Mouse (Mus musculus) neural tube, embryonic 14.5 days (tissue): ENCODE data around the gene Gm20388. TPM values are rescaled to one million over a fixed set of nuclear protein-coding genes. Genes with fewer than 3 reads are reported as not detected.
"Not testable (repeated sequence)": the region's sequence is repeated elsewhere in the genome, so short reads cannot be mapped to it uniquely, and the experiment has no call there.

ENCODE experiments used
- ATAC-seq: fragments of 200-750 bp; cut with Nextera tagmentation; 2 replicates; pipeline ENCODE4 v1.8.0; 2017; ENCODE audit warnings: low read depth, mild to moderate bottlenecking, moderate TSS enrichment, moderate library complexity
- H3K27ac ChIP-seq: fragments of 300-500 bp; sonication (generic); 2 replicates; pipeline ENCODE4 v1.5.1; 2014; ENCODE audit warnings: low read depth, mild to moderate bottlenecking, control low read depth, low read length, moderate library complexity, mixed read lengths
- H3K27me3 ChIP-seq: fragments of 300-500 bp; sonication (generic); 2 replicates; pipeline ENCODE4 v1.6.1; 2014; ENCODE audit warnings: low read length; ENCODE audit not compliant: control insufficient read depth, insufficient read depth
- H3K36me3 ChIP-seq: fragments of 300-500 bp; sonication (generic); 2 replicates; pipeline ENCODE4 v1.6.1; 2014; ENCODE audit warnings: low read length, mixed read lengths; ENCODE audit not compliant: control insufficient read depth, insufficient read depth
- H3K4me1 ChIP-seq: fragments of 300-500 bp; sonication (generic); 2 replicates; pipeline ENCODE4 v1.6.1; 2014; ENCODE audit warnings: low read length; ENCODE audit not compliant: control insufficient read depth, insufficient read depth
- H3K4me2 ChIP-seq: fragments of 300-500 bp; sonication (generic); 2 replicates; pipeline ENCODE4 v1.6.1; 2014; ENCODE audit warnings: mild to moderate bottlenecking, low read depth, low read length, control low read depth
- H3K4me3 ChIP-seq: fragments of 300-500 bp; sonication (generic); 2 replicates; pipeline ENCODE4 v1.5.1; 2014; ENCODE audit warnings: low read depth, low read length, control low read depth, mixed read lengths
- H3K9ac ChIP-seq: fragments of 300-500 bp; sonication (generic); replicated peaks from 2 replicates; pipeline ENCODE4 v1.6.1; 2014; ENCODE audit warnings: low read depth, mild to moderate bottlenecking, control low read depth, low read length, mixed read lengths
- H3K9me3 ChIP-seq: fragments of 300-500 bp; sonication (generic); 2 replicates; pipeline ENCODE4 v1.6.1; 2016; ENCODE audit warnings: low read length; ENCODE audit not compliant: control insufficient read depth
- WGBS: fragments of 180-500 bp; shearing (Covaris S2); extraction: QIAGEN DNeasy Blood & Tissue Kit; methylation state at CpG from one replicate; pipeline ENCODE4 v1.1.7; 2014; 5-methylcytosine and 5-hydroxymethylcytosine counted together
- polyA plus RNA-seq: library from polyadenylated mRNA; unstranded; fragments of >200 nt; fragmentation: Nextera tagmentation; extraction: Ambion mirVana; gene quantifications from 2 replicates; pipeline ENCODE4 v1.2.1, GENCODE M21; 2014

Gene Gm20388
- polyA plus RNA-seq, 1 experiment from 2014 or later = 10.3 TPM

GRCm38 (mm10) chr8:123267926-123268656 lies 3357.4 kb downstream of the Gm20388 start:
- WGBS = 67% methylated on average over 14 of the region's 14 CpGs
- Histone ChIP-seq H3K27ac (no peak overlapping the region), H3K4me3 (no peak overlapping the region), H3K4me2 (no peak overlapping the region), H3K36me3 (peaks cover 60% of the 10 kb centered on the region), H3K9me3 (no peaks in the 10 kb centered on the region), H3K4me1 (no peaks in the 10 kb centered on the region), H3K9ac (no peak overlapping the region), H3K27me3 (no peaks in the 10 kb centered on the region)
- no peak for ATAC-seq

- no peak for ATAC-seq
- H3K27ac ChIP-seq = no peak overlapping the region
- WGBS = 91% methylated on average over 10 of the region's 10 CpGs
- no peaks in the 10 kb centered on the region for H3K27me3 ChIP-seq
- no peak overlapping the region for H3K4me3 ChIP-seq
- H3K4me2 ChIP-seq = no peak overlapping the region
- no peaks in the 10 kb centered on the region for H3K4me1 ChIP-seq
- H3K36me3 ChIP-seq = peaks cover 37% of the 10 kb centered on the region
- no peaks in the 10 kb centered on the region for H3K9me3 ChIP-seq
- no peak overlapping the region for H3K9ac ChIP-seq
These were observed 3360.5 kb downstream of the Gm20388 start for GRCm38 (mm10) chr8:123271147-123271546.

GRCm38 (mm10) chr8:123271901-123272300 lies 3361.3 kb downstream of the Gm20388 start:
- Histone ChIP-seq H3K4me1 (no peaks in the 10 kb centered on the region), H3K27ac (no peak overlapping the region), H3K36me3 (peaks cover 30% of the 10 kb centered on the region), H3K4me2 (no peak overlapping the region), H3K9me3 (no peaks in the 10 kb centered on the region), H3K27me3 (no peaks in the 10 kb centered on the region), H3K4me3 (no peak overlapping the region), H3K9ac (no peak overlapping the region)
- 79% methylated on average over 4 of the region's 4 CpGs for WGBS
- ATAC-seq = no peak

GRCm38 (mm10) chr8:123274447-123274846 lies 3363.8 kb downstream of the Gm20388 start:
- peaks cover 8% of the 10 kb centered on the region for H3K36me3 ChIP-seq
- no peak overlapping the region for H3K9ac ChIP-seq
- no peak overlapping the region for H3K4me3 ChIP-seq
- no peak overlapping the region for H3K27ac ChIP-seq
- H3K27me3 ChIP-seq = no peaks in the 10 kb centered on the region
- no peaks in the 10 kb centered on the region for H3K9me3 ChIP-seq
- ATAC-seq = no peak
- WGBS = 95% methylated on average over 5 of the region's 5 CpGs
- no peaks in the 10 kb centered on the region for H3K4me1 ChIP-seq
- H3K4me2 ChIP-seq = no peak overlapping the region

- Histone ChIP-seq H3K4me2 (no peak overlapping the region), H3K27ac (no peak overlapping the region), H3K36me3 (peaks cover 2% of the 10 kb centered on the region), H3K4me3 (no peak overlapping the region), H3K27me3 (no peaks in the 10 kb centered on the region), H3K9ac (no peak overlapping the region), H3K9me3 (no peaks in the 10 kb centered on the region), H3K4me1 (no peaks in the 10 kb centered on the region)
- ATAC-seq = no peak
- WGBS = 94% methylated on average over 12 of the region's 12 CpGs
These were observed 3364.5 kb downstream of the Gm20388 start for GRCm38 (mm10) chr8:123275096-123275495.

GRCm38 (mm10) chr8:123278445-123278844 lies 3367.8 kb downstream of the Gm20388 start:
- no peak for ATAC-seq
- no peak overlapping the region for H3K9ac ChIP-seq
- H3K27ac ChIP-seq = no peak overlapping the region
- WGBS = 79% methylated on average over 7 of the region's 7 CpGs
- H3K4me1 ChIP-seq = no peaks in the 10 kb centered on the region
- no peak overlapping the region for H3K4me2 ChIP-seq
- no peaks in the 10 kb centered on the region for H3K36me3 ChIP-seq
- H3K27me3 ChIP-seq = no peaks in the 10 kb centered on the region
- no peaks in the 10 kb centered on the region for H3K9me3 ChIP-seq
- H3K4me3 ChIP-seq = no peak overlapping the region

- Histone ChIP-seq H3K27ac (no peak overlapping the region), H3K4me3 (no peak overlapping the region), H3K4me2 (no peak overlapping the region), H3K36me3 (no peaks in the 10 kb centered on the region), H3K9me3 (no peaks in the 10 kb centered on the region), H3K4me1 (no peaks in the 10 kb centered on the region), H3K27me3 (no peaks in the 10 kb centered on the region), H3K9ac (no peak overlapping the region)
- no peak for ATAC-seq
- 94% methylated on average over 4 of the region's 4 CpGs for WGBS
These were observed 3369.2 kb downstream of the Gm20388 start for GRCm38 (mm10) chr8:123279828-123280227.

- 87% methylated on average over 13 of the region's 13 CpGs for WGBS
- Histone ChIP-seq H3K4me1 (no peaks in the 10 kb centered on the region), H3K27ac (no peak overlapping the region), H3K4me2 (no peak overlapping the region), H3K9ac (no peak overlapping the region), H3K27me3 (no peaks in the 10 kb centered on the region), H3K36me3 (no peaks in the 10 kb centered on the region), H3K4me3 (no peak overlapping the region), H3K9me3 (no peaks in the 10 kb centered on the region)
- no peak for ATAC-seq
These were observed 3369.9 kb downstream of the Gm20388 start for GRCm38 (mm10) chr8:123280302-123281094.

GRCm38 (mm10) chr8:123282994-123283393 lies 3372.4 kb downstream of the Gm20388 start:
- not testable (repeated sequence) for H3K9ac ChIP-seq, H3K36me3 ChIP-seq, H3K4me2 ChIP-seq, H3K4me1 ChIP-seq, H3K27ac ChIP-seq, H3K27me3 ChIP-seq, H3K4me3 ChIP-seq, ATAC-seq, H3K9me3 ChIP-seq
- WGBS = 89% methylated on average over 5 of the region's 6 CpGs
